Mouse (Mus musculus) left cerebral cortex, postnatal 25 days (tissue): Measurements from ENCODE around the gene Slamf9. TPM values are rescaled to one million over a fixed set of nuclear protein-coding genes. Genes with fewer than 3 reads are reported as not detected.
A peak's percentile ranks its signal among the peaks of the same experiment; 100 is the strongest.

Source experiments
- DNase-seq, 2 experiments: peaks; one replicate each; pipeline ENCODE4 v3.0.0; 2022; ENCODE audit warnings: low spot score in 2 of 2, mixed read lengths in 1 of 2
- intact Hi-C: fragments of 180-260 bp; cut with DNase I; formaldehyde crosslinking; loops from one replicate; pipeline ENCODE4 v1.15.1; 2025
- total RNA-seq, 2 experiments: library from RNA; stranded (reverse); gene quantifications; 2 replicates each; pipeline ENCODE4 v1.2.3; 2021

The Slamf9 gene
- total RNA-seq, 2 experiments from 2014 or later: 0.41 to 0.46 TPM

DNA sequence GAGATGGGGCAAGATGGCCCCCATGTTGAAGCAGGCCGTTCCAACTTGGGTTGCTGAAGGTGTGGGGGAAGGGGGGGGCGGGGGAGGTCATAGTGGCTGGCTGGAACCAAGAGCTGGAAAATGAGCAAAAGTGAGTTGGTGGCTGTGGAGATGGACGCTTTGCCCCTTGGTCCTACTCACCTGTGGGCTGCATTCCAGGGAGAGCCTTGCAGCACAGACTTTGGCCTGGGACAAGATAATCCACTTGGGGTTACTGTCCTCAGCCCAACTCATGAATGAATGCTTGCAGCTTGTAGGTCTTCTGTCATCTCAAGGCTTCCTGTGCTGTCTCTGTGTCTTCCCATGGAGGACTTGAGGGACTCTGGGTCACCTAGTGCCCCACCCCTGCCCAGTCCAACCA, 32.5 kb downstream of the Slamf9 start:
- no peak for DNase-seq
- intact Hi-C loops: no loop called here

DNA sequence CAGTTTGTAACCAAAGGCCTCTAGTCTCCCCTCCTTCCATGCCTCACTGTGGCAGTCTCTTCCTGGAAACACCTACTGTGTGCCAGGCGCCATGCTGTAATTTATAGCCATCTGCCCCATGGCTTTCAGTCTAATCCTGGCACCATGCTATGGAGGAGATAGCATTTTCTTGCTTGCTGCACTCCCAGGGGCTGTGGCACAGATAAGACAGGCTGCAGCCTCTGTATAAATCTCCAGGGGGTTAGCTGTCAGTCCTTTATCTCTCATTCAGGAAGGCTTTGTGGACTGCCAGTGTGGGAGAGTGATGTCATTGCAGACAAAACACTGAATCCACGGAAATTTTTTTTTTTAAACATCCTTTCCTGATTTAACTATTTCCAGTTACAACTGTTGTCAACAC, 33.0 kb downstream of the Slamf9 start:
- intact Hi-C loops: no loop called here
- no peak for DNase-seq

DNA sequence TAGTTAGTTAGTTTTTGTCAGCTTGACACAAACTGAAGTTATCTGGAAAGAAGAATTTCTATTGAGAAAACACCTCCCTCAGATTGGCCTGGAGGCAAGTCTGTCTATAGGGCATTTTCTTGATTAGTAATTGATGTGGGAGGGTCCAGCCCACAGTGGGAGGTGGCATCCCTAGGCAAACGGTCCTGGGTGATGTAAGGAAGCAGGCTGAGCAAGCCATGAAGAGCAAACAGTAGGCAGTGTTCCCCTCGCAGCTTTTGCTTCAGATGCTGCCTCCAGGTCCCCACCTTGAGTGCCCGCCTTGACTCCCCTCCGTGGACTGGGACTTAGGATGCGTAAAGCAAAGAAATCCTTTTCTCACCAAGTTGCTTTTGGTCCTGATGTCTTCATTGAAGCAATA, 34.1 kb downstream of the Slamf9 start:
- no peak for DNase-seq
- intact Hi-C loops: no loop called here

DNA sequence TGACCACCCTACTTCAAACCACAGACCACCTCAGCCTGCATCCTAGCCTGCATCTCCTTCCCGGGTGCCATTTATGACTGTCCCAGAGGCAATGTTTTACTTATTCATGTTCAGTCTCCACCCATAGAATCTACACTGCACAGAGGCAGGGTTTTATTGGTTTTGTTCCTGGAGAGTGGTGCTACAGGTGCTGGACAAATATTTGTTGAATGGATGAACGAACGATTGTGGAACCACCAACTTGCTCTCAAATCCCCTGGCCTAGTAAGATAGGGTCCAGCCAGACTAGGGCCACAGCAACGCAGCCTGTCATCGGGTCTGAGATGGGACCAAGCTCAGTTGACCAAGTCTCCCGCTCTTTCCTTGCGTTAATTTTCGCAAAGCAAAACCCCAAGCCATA, 34.8 kb downstream of the Slamf9 start:
- intact Hi-C loops: no loop called here
- no peak for DNase-seq

DNA sequence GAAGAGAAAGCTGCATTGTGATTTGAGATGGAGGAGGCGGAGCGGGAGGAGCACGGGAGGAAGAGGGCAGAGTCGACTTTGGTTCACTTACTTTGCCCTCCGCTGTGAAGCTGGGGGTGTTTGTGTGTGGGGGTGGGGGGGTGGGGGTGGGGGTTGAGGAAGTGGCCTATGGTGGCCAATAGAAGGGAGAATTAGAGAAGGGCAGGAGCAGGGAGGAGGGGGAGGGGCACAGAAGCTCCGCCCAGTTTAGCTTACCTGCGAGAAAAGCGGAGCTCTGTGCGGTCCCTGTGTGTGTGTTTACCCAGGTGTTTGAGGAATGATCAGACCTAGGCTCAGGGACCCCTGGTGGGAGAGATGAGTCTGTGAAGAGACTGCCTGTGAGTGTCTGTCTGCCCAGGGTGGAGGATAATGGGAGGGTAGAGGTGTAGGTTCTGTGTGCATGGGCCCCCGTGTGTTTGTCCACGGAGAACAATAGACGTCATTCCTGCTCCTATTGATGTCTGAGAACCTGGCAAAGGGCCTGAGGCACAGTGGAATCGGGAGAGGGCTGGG, 35.3 kb downstream of the Slamf9 start:
- DNase-seq: no peak
- intact Hi-C loops: no loop called here

DNA sequence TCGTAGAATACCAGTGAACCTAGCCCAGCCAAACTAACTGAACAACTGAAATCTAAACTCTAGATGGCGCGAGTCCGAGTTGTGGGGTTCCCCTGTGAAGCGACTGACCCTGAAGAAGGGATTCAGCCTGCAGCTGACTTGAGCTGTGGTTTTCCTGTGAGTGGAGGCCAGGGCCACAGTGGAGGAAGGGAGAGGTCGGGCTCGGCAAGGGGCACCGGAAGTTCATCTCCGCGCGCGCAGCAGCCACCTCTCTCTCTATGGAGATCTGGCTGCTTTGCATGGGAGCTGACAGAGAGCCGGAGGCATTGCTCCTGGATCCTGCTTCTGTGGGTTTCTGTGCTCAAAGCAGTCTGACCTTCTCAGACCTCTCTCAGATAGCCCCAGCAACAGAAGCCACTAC, 37.8 kb downstream of the Slamf9 start:
- DNase-seq: no peak
- intact Hi-C loops: no loop called here

DNA sequence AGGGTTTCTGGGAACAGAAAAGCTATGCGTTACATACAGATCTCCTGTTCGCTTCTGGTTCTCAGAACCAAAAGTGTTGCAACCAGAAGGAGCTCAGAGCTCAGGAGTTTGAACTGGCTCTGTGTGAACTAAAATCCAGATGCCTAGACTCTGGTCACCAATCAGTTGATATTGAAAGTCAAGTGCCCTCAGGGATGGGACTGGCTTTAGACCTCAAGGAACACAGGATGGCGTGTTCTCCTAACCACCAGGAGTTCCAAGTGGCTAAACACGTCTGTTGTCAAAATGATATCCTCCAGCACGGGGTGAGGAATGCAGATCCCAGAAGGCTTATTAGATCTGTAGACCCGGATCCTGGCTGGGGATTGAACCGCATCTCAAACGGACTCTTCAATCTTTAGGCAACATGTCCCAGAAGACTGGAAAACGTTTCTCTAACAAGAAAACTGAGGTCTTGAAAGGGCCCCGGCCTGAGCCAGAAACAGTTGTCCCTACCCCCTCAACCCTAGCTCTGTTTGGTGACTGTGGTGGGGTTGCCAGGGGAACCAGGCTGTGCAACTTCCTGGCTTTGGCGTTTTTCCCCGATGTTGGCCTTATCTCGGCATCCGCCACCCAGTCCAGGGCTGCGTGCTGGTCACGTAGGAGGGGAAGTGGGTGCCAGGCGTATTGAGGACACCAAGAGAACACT, 38.5 kb downstream of the Slamf9 start:
- peak in 1 of 2 experiments; percentile 45 for DNase-seq
- intact Hi-C loops: no loop called here

DNA sequence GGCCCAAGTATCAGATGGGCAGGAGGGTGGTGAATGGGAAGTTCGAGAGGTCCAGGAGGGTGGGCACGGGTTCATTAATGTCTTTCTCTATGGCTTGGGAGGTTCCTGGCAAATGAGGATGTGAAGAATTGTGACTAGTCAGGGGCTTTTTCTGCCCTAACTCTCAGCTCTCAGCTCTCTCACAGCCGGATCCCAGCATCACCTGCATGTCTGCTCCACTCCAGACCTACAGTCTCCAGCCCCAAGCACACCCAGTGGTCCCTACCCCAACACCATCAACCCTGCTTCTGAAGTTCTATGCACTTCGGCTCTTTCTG, 39.0 kb downstream of the Slamf9 start:
- intact Hi-C loops: no loop called here
- no peak for DNase-seq

DNA sequence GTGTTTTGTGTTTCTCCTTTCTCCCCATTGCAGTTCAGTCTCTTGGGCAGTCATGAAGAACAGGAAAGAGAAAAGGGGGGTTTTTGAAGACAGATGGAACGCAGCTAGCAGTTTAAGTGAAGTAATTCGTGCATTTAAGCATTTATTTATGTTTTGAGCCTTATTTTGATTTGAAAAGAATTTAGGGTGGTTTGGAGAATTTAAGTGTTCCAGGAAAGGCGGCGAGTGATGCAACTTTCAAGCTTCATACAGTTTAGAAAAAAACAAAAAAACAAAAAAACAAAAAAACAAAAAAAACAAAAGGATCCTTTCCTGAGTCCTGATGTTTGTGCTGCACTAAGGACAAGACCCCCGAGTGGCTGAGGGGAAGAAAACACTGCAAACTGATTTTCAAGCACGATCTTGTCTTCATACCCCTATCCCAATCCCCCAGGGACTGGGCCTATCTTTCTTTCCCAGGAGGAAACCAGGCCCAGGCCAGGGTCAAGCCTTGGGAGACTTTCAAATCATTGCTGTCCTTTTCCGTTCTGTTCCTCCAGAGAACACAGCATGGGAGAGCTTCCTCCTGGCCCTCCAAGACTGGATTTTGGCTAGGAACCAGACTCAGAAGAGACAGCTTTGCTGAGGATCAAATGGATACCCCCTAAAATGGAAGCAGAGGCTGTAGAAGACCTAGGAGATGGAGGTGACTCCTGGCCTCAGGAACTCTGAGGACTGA, 39.6 kb downstream of the Slamf9 start:
- no peak for DNase-seq
- intact Hi-C loops: no loop called here

DNA sequence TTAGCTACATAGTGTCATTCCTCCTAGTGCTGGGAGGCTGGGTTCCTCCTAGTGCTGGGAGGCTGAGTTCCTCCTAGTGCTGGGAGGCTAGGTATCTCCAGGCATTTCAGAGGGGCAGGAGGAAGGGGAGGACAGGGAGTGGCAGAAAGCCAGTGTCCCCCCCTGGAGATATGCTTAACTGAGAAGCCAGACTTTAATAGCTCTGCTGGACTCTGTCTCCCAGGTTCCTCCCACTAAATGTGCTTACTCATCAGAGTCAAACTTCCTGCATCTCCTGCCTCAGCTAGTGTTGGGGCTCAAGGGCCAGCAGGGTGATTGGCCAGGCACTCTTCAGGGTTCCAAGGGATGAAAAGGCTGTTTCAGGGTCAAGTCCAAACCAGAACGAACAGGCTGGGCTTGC, 40.2 kb downstream of the Slamf9 start:
- no peak for DNase-seq
- intact Hi-C loops: no loop called here

DNA sequence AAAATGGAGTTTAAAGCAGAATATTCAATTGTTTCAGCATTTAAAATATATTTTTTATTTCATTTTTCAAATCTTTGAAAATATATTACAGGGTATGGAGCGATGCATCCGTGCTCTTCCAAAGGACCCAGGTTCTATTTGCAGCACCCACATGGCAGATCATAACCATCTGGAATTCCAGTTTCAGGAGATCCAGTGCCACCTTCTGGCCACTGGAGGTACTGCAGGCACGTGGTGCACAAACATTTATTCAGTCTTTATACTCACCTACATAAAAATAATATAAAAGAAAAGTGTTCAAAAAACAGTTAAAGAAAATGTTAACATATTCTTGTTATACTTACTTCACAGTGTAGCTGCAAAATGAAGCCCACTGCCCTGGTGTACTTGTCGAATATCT, 42.9 kb downstream of the Slamf9 start:
- DNase-seq: no peak
- intact Hi-C loops: no loop called here

DNA sequence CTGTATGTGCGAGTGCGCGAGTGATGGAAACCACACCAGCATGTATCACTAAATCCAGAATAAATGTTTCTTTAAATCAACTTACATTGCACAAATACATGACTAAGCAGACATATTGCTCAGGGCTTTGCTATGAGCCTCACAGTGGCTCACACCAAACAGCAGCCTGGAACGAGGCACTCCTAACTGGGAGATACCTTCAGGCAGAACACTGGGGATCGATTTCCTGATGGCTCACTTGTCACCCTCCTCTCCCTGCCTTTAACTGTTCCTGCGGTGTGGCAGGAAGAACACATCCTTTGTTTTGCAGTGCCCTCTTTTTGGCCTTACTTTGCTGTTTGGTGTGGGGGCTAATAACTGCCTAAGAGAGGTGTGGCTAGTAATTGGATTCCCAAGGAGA, 44.5 kb downstream of the Slamf9 start:
- intact Hi-C loops: loop anchor here (10.0 kb wide), 1 partner anchor 805 kb away; no protein-coding TSS in a partner anchor
- no peak for DNase-seq

DNA sequence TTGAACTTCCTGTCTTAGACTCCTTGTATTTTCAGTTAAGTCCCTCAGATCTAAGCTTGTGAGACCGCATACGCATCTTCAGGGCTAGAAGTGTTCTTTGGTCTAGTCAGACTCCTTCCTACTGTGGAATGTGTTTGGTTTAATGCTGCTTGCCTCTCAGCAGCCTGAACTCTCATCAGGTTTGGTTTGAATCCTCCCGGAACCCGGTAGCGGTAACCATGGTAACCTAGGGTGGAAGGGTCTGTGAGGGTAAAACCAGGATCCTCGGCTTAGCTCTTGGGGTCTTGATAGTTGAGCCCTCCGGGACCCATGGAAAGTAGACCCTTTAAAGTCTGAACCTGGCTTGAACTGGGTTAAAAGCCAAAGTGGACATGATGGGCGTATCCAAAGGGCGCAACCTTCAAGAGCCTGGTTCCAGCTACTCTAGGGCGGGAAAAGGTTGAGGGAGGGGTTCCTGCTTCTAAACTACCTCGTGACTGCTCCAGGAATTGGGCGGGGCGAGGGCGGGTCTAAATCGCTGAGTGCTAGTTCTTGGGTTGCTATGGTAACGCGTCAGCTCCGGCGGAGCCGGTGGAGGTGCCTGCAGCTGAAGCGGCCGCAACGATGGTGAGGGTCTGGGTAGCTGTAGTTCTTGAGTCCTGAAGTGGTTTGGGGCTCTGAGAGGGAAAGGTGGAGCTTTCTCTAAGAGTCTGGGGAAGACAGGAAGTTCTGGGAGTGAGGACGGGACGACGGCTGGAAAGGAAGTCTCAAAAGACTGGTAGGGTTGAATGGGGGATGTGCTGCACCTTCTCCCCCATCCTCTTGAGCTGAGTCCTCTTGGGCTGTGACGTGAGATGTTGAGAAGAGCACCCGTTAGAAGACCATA, 45.6 kb downstream of the Slamf9 start, which contains the start of gene Cfap45:
Gene Cfap45 (plus strand): TSS at position 226 of the 865 bp plus-strand sequence.
- intact Hi-C loops: loop anchor here (10.0 kb wide), 1 partner anchor 804 kb away; no protein-coding TSS in a partner anchor
- DNase-seq: peak; percentile 79 to 88

DNA sequence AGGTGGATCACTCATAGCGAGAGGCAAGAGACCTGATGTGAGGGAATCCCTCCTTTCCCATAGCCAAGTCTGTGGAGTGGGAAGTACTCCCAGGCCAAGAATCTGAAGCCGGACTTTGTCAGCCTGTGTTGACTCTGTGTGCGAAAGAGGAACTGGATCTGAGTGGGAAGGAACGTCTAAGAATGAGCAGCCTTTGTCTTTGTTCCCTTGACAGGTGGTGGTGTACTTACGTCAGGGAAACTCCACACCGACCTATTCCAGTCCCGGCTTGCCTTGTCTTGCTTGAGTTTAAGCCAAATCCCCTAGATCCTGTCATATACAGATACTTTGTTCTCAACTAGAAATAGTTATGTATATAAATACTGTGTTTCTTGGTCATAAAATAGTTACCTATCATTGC, 47.4 kb downstream of the Slamf9 start:
- intact Hi-C loops: loop anchor here (10.0 kb wide), 1 partner anchor 802 kb away; no protein-coding TSS in a partner anchor
- no peak for DNase-seq

DNA sequence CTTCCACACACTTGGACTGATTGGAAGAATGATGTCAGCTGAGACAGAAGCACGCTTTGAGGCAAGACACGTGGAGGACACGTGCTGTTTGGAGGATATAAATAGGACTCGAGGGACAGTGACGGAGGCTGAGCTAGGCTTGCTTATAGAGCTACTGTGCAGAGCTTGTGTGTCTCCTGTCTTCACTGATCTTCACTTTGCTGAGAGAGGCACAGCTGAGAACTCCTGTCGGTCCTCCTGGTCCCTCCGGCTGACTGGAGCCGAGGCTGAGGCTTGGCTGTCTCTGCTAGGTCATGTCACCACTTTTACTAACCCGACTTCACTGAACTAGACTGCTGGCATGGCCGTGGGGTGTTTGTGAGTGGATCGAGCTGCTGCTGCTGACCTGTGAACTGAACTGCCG, 48.5 kb downstream of the Slamf9 start:
- no peak for DNase-seq
- intact Hi-C loops: loop anchor here (10.0 kb wide), 1 partner anchor 801 kb away; no protein-coding TSS in a partner anchor

DNA sequence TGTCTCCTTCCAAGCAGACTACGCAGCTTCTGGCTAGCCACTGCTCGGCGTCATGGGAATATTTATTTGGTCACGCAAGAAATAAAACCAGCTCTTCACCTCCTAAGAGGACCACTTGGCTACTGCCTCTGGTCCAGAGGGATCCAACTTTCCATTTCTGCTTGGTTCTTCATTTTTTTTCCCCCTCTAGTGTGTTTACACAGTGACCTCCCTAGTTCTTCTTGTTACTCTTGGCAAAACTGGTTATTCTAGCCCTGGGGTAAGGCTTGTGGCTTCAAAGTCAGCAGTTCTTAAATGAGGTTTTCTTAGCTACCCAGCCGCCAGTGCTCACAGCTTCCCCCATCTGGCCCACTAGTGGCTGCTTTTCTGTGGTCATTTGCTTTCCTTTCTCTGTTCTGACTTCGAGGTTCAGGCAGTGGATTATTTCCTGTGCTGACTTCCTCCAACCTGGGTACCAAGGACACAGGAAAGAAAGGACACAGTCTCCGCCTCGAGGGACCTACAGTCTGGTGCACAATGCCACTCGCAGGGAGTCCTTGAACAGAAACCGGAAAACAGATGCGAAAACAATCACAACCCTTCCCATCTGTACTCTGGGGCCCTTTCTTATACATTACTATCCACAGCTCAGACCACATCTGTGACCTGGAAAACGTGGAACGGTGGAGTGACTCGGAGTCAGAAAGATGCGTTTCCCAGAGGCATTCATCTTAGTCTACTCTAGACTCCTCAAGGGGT, 50.0 kb downstream of the Slamf9 start:
- intact Hi-C loops: loop anchor here (5.0 to 10.0 kb wide), 2 partner anchors 800 to 872 kb away; no protein-coding TSS in a partner anchor
- DNase-seq: peak in 1 of 2 experiments; percentile 40

DNA sequence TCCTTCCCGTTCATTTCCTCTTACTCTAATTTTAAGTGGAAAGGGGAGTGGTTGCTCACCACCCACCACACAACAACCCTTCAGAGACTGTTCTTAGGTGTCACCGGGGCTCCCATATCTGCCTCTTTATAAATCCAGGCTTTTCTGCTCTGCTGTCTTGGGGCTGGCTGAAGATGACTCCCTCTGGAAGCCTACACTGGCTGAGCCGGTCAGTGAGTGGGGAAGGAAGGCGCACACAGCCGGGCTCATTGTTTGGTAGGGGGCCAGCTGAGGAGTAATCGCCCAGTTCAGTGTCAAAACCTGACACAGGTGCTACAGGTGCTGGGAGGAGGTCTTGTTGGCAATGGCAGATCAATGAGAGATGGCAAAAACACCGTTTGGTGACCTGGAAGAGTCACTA, 50.8 kb downstream of the Slamf9 start:
- DNase-seq: no peak
- intact Hi-C loops: loop anchor here (5.0 to 10.0 kb wide), 2 partner anchors 799 to 871 kb away; no protein-coding TSS in a partner anchor

DNA sequence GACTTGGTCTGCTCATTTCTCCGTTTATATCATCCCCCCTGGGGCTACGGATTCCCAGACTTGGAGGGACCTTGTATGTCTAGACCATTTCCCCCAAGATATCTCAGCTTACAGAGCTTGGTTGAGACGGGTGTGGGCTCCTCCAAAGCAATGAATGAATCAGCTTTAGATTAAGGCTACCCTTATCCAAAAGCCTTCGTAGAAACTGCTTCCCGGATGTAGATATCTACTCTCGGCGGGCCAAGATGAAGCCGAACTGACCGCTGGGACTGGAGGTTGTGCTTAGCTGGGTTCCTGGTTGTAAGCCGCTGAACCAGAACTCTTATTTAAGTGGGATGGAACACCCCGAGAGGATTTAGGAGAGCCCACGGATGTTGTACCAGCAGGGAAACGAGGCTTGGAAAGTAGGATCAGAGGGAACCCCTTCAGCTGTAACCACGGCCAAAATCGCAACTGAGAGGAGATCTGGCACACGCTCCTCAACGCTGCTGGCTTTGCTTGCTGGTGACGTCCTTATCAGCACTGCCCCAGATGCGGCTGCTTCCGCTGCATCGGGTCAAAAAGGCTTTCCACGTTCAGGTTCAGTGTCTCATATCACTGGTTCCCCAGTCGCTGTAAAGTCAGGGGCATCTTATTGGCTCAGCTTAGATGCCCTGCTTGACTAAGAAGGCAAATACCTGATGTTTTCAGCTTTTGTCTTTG, 51.4 kb downstream of the Slamf9 start:
- intact Hi-C loops: loop anchor here (5.0 to 10.0 kb wide), 2 partner anchors 798 to 871 kb away; no protein-coding TSS in a partner anchor
- DNase-seq: no peak
